Mouse (Mus musculus) gastrocnemius, postnatal 14 days (tissue): ENCODE data around the gene Ldha. TPM values are rescaled to one million over a fixed set of nuclear protein-coding genes. Genes with fewer than 3 reads are reported as not detected.
"Not testable (repeated sequence)": the region's sequence is repeated elsewhere in the genome, so short reads cannot be mapped to it uniquely, and the experiment has no call there.

Experiments used
- DNase-seq: peaks from one replicate; pipeline ENCODE4 v3.0.0; 2021; ENCODE audit warnings: mixed read lengths
- intact Hi-C: fragments of 180-260 bp; cut with DNase I; formaldehyde crosslinking; loops from one replicate; pipeline ENCODE4 v1.15.1; 2025; ENCODE audit warnings: low total_unique reads
- total RNA-seq, 2 experiments: library from RNA; stranded (reverse); gene quantifications; 2 replicates each; pipeline ENCODE4 v1.2.3; 2021

Ldha gene
- total RNA-seq, 2 experiments from 2014 or later = 2,600 to 2,686 TPM

GRCm38 (mm10) chr7:46859031-46859430, 17.8 kb downstream of the Ldha start:
- DNase-seq = no peak
- intact Hi-C loops = no loop called here

GRCm38 (mm10) chr7:46860996-46861395, 19.7 kb downstream of the Ldha start, which contains the start of gene Ldhc:
Gene Ldhc, plus strand, starts transcription at chr7:46861203.
- intact Hi-C loops = no loop called here
- DNase-seq = no peak

GRCm38 (mm10) chr7:46871988-46872387, 30.7 kb downstream of the Ldha start:
- intact Hi-C loops = no loop called here
- no peak for DNase-seq

- intact Hi-C loops = no loop called here
- no peak for DNase-seq
Observed at GRCm38 (mm10) chr7:46876841-46877240, 35.6 kb downstream of the Ldha start.

- DNase-seq = no peak
- intact Hi-C loops = no loop called here
Observed at GRCm38 (mm10) chr7:46877255-46877654, 36.0 kb downstream of the Ldha start.

DNA sequence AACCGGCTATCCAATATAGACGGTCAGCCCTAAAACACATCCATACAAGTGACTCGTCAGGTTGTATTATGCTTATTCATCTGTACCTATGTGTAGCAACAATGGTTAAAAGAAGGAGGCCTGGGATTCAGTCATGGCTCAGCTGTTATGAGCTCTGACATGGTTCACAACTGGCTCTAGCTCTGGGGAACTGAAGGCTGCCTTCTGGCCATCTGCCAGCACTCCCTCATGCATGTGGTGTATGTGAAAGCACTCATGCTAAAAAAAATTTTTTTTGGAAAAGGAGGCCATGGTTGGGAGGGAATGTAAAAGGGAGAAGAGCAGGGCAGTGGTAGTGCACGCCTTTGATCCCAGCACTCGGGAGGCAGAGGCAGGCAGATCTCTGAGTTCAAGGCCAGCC, 38.6 kb downstream of the Ldha start:
- DNase-seq = no peak
- intact Hi-C loops = no loop called here

DNA sequence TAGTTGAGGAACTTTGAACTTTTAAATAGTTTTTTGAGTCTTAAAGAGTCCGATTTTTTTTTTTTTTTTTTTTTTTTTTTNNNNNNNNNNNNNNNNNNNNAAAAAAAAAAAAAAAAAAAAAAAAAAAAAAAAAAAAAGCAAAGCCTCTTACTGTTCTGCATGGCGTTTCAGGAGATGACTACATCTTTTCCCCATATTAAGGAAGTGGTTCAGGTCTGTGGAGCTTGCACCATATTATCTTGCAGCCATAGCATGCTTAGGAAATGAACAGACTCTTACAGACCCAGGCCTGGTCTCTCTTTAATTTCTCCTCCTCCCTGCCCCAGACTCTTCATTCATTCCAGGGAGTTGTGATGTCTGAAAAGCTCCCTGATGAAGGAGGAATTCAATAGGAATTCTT, 39.7 kb downstream of the Ldha start:
- intact Hi-C loops = no loop called here
- DNase-seq = no peak

DNA sequence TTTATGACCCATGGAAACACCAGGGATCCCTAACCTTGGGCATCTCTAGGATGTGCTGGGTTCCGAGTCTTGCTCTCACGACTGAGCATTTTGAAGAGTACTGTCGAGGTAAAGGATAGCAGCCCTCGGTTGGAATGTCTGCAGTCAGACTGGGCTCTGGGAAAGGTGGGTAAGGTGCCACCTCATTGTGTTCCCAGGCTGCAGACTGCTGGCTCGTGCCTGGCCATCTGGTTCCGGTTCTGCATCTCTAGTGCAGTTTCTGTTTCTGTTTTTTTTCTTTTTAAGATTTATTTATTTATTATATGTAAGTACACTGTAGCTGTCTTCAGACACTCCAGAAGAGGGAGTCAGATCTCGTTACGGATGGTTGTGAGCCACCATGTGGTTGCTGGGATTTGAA, 40.7 kb downstream of the Ldha start:
- intact Hi-C loops, DNase-seq: not testable (repeated sequence)

DNA sequence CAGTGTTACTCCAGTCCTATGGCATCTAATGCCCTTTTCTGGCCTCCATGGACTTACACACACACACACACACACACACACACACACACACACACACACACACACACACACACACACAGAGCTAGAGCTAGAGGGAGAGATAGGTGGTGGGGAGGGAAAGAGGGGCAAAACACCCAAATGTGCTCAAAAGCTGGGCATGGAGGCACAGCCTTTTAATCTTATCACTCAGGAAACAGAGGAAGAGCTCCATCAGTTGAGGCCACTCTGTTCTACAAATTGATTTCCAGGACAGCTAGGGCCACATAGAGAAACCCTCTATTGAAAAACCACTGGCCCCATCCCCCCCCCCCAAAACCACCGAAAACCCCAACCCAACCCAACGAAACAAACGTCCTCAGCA, 42.0 kb downstream of the Ldha start:
- intact Hi-C loops = no loop called here

GRCm38 (mm10) chr7:46895511-46895910, 54.2 kb downstream of the Ldha start:
- no peak for DNase-seq
- intact Hi-C loops = loop anchor here (10.0 kb wide), 1 partner anchor 81 kb away; no protein-coding TSS in a partner anchor

More for the DNA sequence above, 42.0 kb downstream of the Ldha start:
- no peak for DNase-seq

GRCm38 (mm10) chr7:46899343-46899742, 58.1 kb downstream of the Ldha start:
- intact Hi-C loops = loop anchor here (10.0 kb wide), 1 partner anchor 85 kb away; no protein-coding TSS in a partner anchor
- DNase-seq = no peak

Other genes with a start within 250 kb of the Ldha start
- 1 to 10 TPM; 3.6 to 4.7 TPM for gene Sergef, start 201.7 kb upstream of the Ldha start, total RNA-seq
- gene Tph1, start 168.9 kb upstream of the Ldha start, total RNA-seq = 1 to 10 TPM in 1 of 2 experiments, under 1 TPM in 1; 0.47 to 1.4 TPM
- 1 to 10 TPM; 4.1 to 4.9 TPM for gene Saal1, start 130.8 kb upstream of the Ldha start, total RNA-seq
- not detected for gene Saa3, start 125.8 kb upstream of the Ldha start, total RNA-seq
- gene Saa4, start 108.9 kb upstream of the Ldha start, total RNA-seq = not detected
- gene Saa1, start 98.5 kb upstream of the Ldha start, total RNA-seq = under 1 TPM in 1 of 2 experiments, not detected in 1; 0.40 TPM
- under 1 TPM in 1 of 2 experiments, not detected in 1; 0.35 TPM for gene Saa2, start 89.7 kb upstream of the Ldha start, total RNA-seq
- gene Hps5, start 45.4 kb upstream of the Ldha start, total RNA-seq = 10 to 100 TPM; 10.5 to 11.9 TPM
- gene Gtf2h1, start 45.4 kb upstream of the Ldha start, total RNA-seq = 10 to 100 TPM; 14.5 to 16.8 TPM
- gene Ldhc, start 19.7 kb downstream of the Ldha start, total RNA-seq = not detected
- gene Tsg101, start 78.5 kb downstream of the Ldha start, total RNA-seq = 10 to 100 TPM; 43.4 to 49.2 TPM
- 10 to 100 TPM; 10.2 TPM for gene Uevld, start 117.1 kb downstream of the Ldha start, total RNA-seq
- not detected for gene Gm9999, start 142.1 kb downstream of the Ldha start, total RNA-seq
- gene Spty2d1, start 166.9 kb downstream of the Ldha start, total RNA-seq = 1 to 10 TPM; 6.0 to 7.2 TPM
- gene Tmem86a, start 209.1 kb downstream of the Ldha start, total RNA-seq = 1 to 10 TPM; 7.2 to 8.1 TPM